Mouse (Mus musculus) embryonic facial prominence, embryonic 10.5 days (tissue): ENCODE data around the gene Cers1. TPM values are rescaled to one million over a fixed set of nuclear protein-coding genes. Genes with fewer than 3 reads are reported as not detected.

Experiments used
- DNase-seq: peaks from one replicate; pipeline ENCODE4 v3.0.0-alpha.2; 2017; ENCODE audit warnings: low spot score
- H3K27ac ChIP-seq: fragments of 300-500 bp; sonication (generic); replicated peaks from 2 replicates; pipeline ENCODE4 v1.5.1; 2016; ENCODE audit warnings: mild to moderate bottlenecking
- H3K27me3 ChIP-seq: fragments of 300-500 bp; sonication (generic); replicated peaks from 2 replicates; pipeline ENCODE4 v1.6.1; 2016; ENCODE audit warnings: low read depth, mild to moderate bottlenecking; ENCODE audit not compliant: poor library complexity, severe bottlenecking
- H3K36me3 ChIP-seq: fragments of 300-500 bp; sonication (generic); replicated peaks from 2 replicates; pipeline ENCODE4 v1.6.1; 2016; ENCODE audit warnings: mild to moderate bottlenecking, moderate library complexity
- H3K4me1 ChIP-seq: fragments of 300-500 bp; sonication (generic); 2 replicates; pipeline ENCODE4 v1.6.1; 2016
- H3K4me3 ChIP-seq: fragments of 300-500 bp; sonication (generic); 2 replicates; pipeline ENCODE4 v1.5.1; 2016; ENCODE audit warnings: mild to moderate bottlenecking, moderate library complexity
- H3K9me3 ChIP-seq: fragments of 300-500 bp; sonication (generic); 2 replicates; pipeline ENCODE4 v1.6.1; 2016; ENCODE audit warnings: mild to moderate bottlenecking
- WGBS: fragments of 180-500 bp; shearing (Covaris S2); methylation state at CpG from one replicate; pipeline ENCODE4 v1.1.7; 2016; 5-methylcytosine and 5-hydroxymethylcytosine counted together
- polyA plus RNA-seq: library from polyadenylated mRNA; unstranded; fragments of >200 nt; fragmentation: Nextera tagmentation; extraction: Ambion mirVana; gene quantifications from 2 replicates; pipeline ENCODE4 v1.2.1, GENCODE M21; 2016

The Cers1 gene
- 2.3 and 4.1 TPM in 2 replicates for polyA plus RNA-seq

DNA sequence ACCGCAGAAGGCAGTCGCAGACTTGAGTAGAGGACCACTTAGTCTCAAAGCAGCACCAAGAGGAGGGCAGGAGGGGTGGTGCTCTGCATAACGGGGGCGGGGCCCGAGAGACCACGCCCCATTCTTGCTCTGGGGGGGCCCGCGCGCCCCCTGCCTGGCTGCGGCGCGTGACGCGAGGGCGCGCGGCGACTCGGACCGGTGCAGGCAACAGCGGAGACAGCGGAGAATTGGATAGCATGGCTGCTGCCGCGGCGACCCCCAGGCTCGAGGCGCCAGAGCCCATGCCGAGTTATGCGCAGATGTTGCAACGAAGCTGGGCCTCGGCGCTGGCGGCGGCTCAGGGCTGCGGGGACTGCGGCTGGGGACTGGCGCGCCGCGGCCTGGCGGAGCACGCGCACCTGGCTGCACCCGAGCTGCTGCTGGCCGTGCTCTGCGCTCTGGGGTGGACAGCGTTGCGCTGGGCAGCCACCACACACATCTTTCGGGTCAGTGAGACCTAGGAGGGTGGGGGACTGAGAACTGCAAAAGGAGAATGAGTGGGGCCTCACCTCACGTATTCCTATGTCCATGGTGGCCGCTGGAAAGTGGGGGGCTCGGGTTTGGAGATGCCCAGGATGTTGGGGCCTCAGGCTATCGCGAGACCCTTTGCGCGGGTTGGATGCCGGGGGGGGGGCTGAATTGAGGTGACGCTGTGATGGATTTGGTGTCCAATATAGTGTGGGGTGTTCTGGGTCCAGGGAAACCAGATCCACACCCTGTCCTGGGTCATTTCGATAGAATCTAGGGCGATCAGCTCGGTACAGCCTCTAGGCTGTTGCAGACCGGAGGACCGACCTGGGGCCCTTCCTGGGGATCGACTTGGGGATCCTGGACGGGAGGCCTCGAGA is at the start of gene Cers1:
TSS of gene Cers1 (plus strand) at position 152 of the 887 bp plus-strand sequence.
- peaks cover 33% of the 10 kb centered on the region for H3K4me1 ChIP-seq
- DNase-seq, result peak; percentile 87
- peak within 1 kb of the TSS; percentile 70 for H3K4me3 ChIP-seq
- H3K9me3 ChIP-seq, result no peaks in the 10 kb centered on the region
- H3K27ac ChIP-seq, result peak within 1 kb of the TSS; percentile 81
- H3K27me3 ChIP-seq, result peaks cover 18% of the 10 kb centered on the region; the same call in 1 of the 2 replicates
- WGBS, result 2% methylated on average over 66 of the region's 66 CpGs
- H3K36me3 ChIP-seq, result peaks cover 30% of the 10 kb centered on the region

DNA sequence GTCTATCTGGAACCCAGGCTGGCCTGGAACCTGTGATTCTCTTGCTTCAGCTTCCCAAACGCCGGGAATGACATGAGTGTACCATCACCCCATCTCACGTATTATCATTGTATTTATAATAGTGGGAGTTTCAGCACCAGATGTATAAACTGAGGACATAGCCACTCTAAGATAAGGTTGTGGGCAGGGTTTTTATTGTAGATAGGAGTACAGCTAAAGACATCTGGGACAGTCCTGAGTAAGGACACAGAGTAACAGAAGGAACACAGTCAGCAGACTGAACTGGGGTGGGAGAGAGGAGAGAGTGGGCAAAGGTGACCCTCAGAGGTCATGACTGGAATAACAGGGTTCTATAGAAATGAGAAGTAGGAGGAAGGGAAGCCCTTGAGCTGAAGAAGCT is 47.9 kb upstream of the Cers1 start:
- Histone ChIP-seq H3K9me3 (no peaks in the 10 kb centered on the region), H3K4me3 (no peak overlapping the region), H3K36me3 (peaks cover 43% of the 10 kb centered on the region), H3K4me1 (peaks cover 18% of the 10 kb centered on the region), H3K27ac (no peak overlapping the region), H3K27me3 (no peaks in the 10 kb centered on the region)
- WGBS, result 87% methylated on average over 3 of the region's 3 CpGs
- no peak for DNase-seq

DNA sequence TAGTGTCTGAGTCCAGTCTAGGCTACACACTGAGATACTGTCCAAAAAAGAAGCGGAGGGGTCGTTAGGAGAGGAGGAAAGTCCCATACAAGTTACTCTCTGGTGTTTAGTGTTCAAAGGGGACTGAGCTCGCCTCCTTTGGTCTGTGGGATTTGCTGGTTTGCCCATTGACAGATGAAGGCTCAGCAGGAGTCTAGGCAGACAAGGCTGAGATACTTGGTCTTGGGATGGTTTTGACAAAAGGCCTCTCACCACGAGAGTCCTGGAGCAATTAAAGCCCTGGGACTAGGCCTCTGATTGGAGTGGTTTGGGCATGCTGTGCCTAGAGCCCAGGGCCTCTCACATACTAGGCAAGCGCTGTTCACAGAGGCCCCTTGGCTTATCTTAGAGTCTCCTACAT is 47.3 kb upstream of the Cers1 start:
- 56% methylated on average over 5 of the region's 5 CpGs for WGBS
- H3K27ac ChIP-seq, result no peak overlapping the region

DNA sequence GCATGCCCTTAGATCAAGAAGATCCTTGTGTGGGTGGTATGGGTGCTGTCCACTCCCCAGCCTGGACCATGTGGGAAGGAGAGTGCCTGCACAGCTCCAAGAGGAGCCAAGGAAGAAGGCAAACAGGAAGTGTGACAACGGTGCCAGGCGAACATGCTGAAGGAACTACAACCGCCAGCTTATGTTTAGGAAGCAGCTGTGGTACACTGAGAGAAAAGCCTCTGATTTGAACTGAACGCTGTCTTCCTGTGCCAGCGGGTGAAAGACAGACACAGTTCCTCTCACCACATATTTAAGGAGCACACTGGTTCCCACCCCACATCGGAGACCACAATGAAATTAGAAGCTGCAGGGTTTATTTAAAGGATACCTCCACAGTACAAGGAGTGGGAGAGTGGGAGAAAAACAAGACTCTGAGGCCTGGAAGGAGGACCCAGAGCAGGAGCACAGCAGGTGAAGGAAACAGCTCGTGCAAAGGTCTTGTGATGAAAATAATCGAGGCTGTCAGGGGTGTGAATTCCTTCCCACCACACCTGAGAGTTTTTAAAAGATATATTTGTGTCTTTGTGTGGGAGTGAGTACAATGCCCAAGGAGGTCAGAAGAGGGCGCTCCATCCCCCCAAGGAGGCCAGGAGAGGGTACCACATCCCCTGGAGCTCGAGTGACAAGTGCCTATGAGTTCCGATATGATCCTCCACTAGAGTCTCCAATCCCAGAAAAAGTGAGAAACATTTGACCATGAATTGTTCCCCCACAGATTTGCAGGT is 46.6 kb upstream of the Cers1 start:
- 61% methylated on average over 11 of the region's 11 CpGs for WGBS
- no peak overlapping the region for H3K27ac ChIP-seq
- H3K36me3 ChIP-seq, result peaks cover 30% of the 10 kb centered on the region
- DNase-seq, result no peak
- no peaks in the 10 kb centered on the region for H3K27me3 ChIP-seq
- H3K4me3 ChIP-seq, result no peak overlapping the region
- peaks cover 21% of the 10 kb centered on the region for H3K4me1 ChIP-seq
- no peaks in the 10 kb centered on the region for H3K9me3 ChIP-seq

More for the DNA sequence above, 47.3 kb upstream of the Cers1 start:
- Histone ChIP-seq H3K9me3 (no peaks in the 10 kb centered on the region), H3K36me3 (peaks cover 37% of the 10 kb centered on the region), H3K4me3 (no peak overlapping the region), H3K4me1 (peaks cover 21% of the 10 kb centered on the region), H3K27me3 (no peaks in the 10 kb centered on the region)
- no peak for DNase-seq

DNA sequence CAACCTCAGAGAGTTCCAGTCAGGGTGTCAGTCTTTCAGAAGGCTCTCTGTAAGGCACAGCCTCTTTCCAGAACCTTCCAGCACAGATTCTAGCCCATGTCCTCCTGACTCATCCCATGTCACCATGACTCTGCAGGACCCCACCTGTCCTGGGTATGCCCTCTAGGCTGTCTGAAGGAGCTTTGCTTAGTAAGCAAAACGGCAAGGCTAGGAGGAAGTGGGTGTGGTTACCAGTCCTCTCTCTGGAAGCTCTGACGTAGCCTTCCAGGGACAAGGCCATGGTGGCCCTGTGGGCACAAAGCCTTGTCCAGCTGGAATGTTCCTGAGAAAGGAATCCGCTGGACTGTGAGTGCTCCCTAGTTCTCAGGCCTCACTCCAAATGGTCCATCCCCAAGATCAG is 42.6 kb upstream of the Cers1 start:
- 56% methylated on average over 3 of the region's 3 CpGs for WGBS
- Histone ChIP-seq H3K36me3 (no peaks in the 10 kb centered on the region), H3K4me1 (peaks cover 20% of the 10 kb centered on the region), H3K9me3 (no peaks in the 10 kb centered on the region), H3K4me3 (no peak overlapping the region), H3K27me3 (no peaks in the 10 kb centered on the region), H3K27ac (no peak overlapping the region)
- DNase-seq, result no peak

DNA sequence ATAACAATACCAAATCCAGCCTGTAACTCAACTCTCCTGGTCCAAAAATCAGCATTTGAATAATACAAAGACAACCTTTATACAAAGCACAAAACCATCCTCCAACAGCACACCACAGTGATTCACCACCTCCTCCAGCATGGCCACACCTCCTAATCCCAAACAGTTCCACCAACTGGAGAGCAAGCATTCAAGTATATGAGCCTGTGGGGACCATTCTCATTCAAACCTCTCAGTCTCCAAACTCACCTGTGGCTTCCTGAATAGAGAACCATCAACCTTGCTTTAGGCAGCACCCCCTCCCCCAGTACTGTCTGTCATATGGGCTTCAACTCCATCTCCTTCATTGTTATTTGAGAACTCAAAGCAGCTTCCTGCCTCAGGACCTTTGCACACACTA is 41.2 kb upstream of the Cers1 start:
- H3K4me3 ChIP-seq, result no peak overlapping the region
- no peaks in the 10 kb centered on the region for H3K36me3 ChIP-seq
- H3K27me3 ChIP-seq, result no peaks in the 10 kb centered on the region
- no peaks in the 10 kb centered on the region for H3K9me3 ChIP-seq
- peaks cover 25% of the 10 kb centered on the region for H3K4me1 ChIP-seq
- no peak for DNase-seq
- no peak overlapping the region for H3K27ac ChIP-seq

DNA sequence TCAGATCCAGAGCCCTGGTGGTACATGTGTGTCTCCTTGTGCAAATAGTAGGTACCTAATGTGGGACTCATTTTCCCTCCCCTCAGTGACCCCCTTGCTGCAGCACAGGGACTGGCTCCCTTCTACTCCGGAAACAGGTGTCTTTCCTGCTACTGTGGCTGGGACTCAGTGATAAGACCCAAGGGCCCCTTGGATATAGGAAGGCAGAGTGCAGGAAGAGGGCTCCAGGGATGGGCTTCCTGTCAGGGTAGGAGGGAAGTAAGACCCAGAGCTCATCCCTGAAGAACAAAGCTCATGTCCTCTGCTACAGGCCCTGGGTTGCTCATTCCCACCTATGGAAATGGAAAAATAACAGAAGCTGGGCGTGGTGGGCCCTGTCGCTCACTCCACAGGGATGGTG is 39.1 kb upstream of the Cers1 start:
- Histone ChIP-seq H3K9me3 (no peaks in the 10 kb centered on the region), H3K4me3 (no peak overlapping the region), H3K27me3 (no peaks in the 10 kb centered on the region), H3K36me3 (no peaks in the 10 kb centered on the region), H3K27ac (no peak overlapping the region), H3K4me1 (peaks cover 37% of the 10 kb centered on the region)
- no peak for DNase-seq
- 88% methylated on average over 3 of the region's 3 CpGs for WGBS

DNA sequence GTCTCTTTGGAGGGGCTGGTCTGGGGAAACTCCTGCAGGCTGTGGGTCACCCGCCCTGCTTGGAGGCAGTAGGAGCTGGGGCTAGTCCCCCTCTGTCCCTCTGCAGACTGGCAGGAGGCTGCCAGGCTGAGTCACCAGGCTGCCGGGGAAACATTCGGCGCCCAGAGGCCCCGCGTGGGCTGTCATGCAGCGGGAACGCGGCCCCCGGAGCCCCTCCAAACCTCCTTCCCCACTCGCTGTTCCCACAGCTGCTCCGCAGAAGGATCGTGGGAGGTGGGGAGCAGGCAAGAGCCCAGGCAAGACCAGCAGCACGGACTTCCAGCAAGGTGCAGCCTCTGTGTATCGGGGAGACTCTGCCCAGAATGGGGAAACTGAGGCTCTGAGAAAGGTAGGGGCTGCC is 37.4 kb upstream of the Cers1 start:
- H3K36me3 ChIP-seq, result no peaks in the 10 kb centered on the region
- 0 out of 2 replicates have a peak overlapping the region, but pooled peaks have one; percentile 4 for H3K4me3 ChIP-seq
- H3K9me3 ChIP-seq, result no peaks in the 10 kb centered on the region
- DNase-seq, result no peak
- no peaks in the 10 kb centered on the region for H3K27me3 ChIP-seq
- peaks cover 46% of the 10 kb centered on the region for H3K4me1 ChIP-seq
- 0 out of 2 replicates have a peak overlapping the region, but pooled peaks have one; percentile 49 for H3K27ac ChIP-seq
- WGBS, result 71% methylated on average over 15 of the region's 15 CpGs

DNA sequence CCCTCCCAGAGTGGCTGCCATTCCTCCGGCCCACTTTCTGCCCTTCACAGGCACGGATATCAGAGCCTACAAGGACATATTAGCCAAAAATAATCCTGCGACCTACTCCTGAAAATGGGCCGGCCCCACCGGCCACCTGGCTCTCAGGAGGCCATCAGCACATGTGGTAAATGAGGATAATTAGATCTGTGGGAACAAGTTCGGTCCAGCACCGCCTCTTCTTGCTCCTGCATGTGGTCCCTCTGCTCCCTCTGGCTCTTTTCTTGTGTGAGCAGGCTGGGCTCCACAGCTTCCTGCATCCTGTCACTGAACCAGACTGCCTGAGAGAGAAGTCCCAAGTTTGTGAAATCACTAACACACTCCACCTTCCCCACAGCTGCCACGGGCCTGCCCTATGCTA is 36.3 kb upstream of the Cers1 start:
- H3K27me3 ChIP-seq, result no peaks in the 10 kb centered on the region
- WGBS, result 66% methylated on average over 8 of the region's 8 CpGs
- H3K4me1 ChIP-seq, result peaks cover 54% of the 10 kb centered on the region
- peak overlapping the region; percentile 40; the same call in 1 of the 2 replicates for H3K27ac ChIP-seq
- peaks cover under 1% of the 10 kb centered on the region for H3K36me3 ChIP-seq
- H3K9me3 ChIP-seq, result no peaks in the 10 kb centered on the region
- H3K4me3 ChIP-seq, result 0 out of 2 replicates have a peak overlapping the region, but pooled peaks have one; percentile 13
- no peak for DNase-seq

DNA sequence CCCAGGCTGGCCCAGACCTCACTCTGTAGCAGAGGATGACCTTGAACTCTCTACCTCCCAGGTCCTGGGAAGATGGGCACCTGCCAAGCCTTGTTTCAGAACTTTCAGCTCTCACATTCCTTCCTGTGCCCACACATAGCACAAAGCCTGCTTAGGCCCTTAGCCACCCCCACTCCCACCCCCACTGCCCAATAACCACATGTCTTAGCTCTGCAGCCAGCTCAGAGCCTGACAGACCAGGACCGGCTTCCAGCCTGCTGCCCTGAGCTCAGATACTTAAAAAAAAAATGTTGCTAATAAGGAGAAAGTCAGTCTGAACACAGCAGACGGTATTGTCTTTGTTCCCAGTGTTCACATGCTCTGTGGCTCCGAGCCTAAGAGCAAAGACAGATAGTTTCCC is 34.6 kb upstream of the Cers1 start:
- Histone ChIP-seq H3K27me3 (no peaks in the 10 kb centered on the region), H3K4me1 (peaks cover 66% of the 10 kb centered on the region), H3K27ac (peak overlapping the region; percentile 95; the same call in 1 of the 2 replicates), H3K36me3 (peaks cover 18% of the 10 kb centered on the region), H3K4me3 (no peak overlapping the region), H3K9me3 (no peaks in the 10 kb centered on the region)
- WGBS, result 60% methylated on average over 3 of the region's 3 CpGs
- no peak for DNase-seq

DNA sequence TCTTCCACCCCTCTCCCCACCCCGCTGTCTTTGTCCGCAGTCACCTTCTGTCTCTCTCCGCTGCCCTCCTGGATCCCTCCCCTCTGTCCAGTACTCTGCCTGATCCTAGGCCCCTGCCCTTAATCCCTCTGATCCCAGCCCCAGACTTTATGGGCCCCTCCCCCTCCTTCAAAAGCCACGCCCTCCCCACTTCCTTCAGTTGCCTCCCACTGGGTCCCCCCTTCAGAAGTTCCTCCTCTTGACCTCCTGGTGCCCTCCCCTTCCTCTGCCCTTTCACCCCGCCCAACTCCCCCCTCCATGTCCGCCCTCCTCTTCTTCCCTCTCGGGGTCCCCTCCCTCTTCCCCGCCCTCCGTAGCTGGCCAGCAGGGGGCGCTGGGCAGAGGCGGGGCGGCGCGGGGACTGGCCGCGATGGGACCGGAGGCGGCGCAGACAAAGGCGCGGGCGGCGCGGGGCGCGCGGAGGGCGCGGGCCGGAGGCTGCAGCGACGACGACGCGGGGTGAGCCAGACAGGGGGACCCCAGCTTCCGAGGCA is 32.9 kb upstream of the Cers1 start, which contains the start of gene Homer3:
TSS of gene Homer3 (plus strand) at position 225 of the 533 bp plus-strand sequence.
- H3K27ac ChIP-seq, result peak within 1 kb of the TSS; percentile 95
- peak; percentile 97 for DNase-seq
- H3K9me3 ChIP-seq, result peaks cover 6% of the 10 kb centered on the region; the same call in 1 of the 2 replicates
- WGBS, result under 1% methylated on average over 36 of the region's 36 CpGs
- H3K36me3 ChIP-seq, result peaks cover 35% of the 10 kb centered on the region
- H3K4me3 ChIP-seq, result peak within 1 kb of the TSS; percentile 93
- H3K27me3 ChIP-seq, result no peaks in the 10 kb centered on the region
- peaks cover 62% of the 10 kb centered on the region for H3K4me1 ChIP-seq
